Mouse (Mus musculus) CH12.LX (cell line): ENCODE results near the gene Dek.

Experiments used
- CTCF ChIP-seq, 2 experiments: IDR thresholded peaks in 1 of 2; conservative IDR thresholded peaks in 1 of 2; 2 replicates each; pipeline ENCODE4 v1.5.1; 2011 to 2012; ENCODE audit warnings: low read depth in 2 of 2, low read length in 2 of 2, improper control_type of control experiment in 1 of 2, inconsistent platforms in 1 of 2, mild to moderate bottlenecking in 1 of 2, moderate library complexity in 1 of 2
- EP300 ChIP-seq: IDR thresholded peaks from 2 replicates; pipeline ENCODE4 v1.6.1; 2011; ENCODE audit warnings: low read length, improper control_type of control experiment
- NRF1 ChIP-seq: IDR thresholded peaks from 2 replicates; pipeline ENCODE4 v1.6.1; 2014; ENCODE audit warnings: low read depth, mild to moderate bottlenecking, inconsistent platforms, low read length, improper control_type of control experiment, moderate library complexity
- RAD21 ChIP-seq: IDR thresholded peaks from 2 replicates; pipeline ENCODE4 v1.6.1; 2011; ENCODE audit warnings: low read depth, mild to moderate bottlenecking, low read length, improper control_type of control experiment, moderate library complexity

- no peak for TF ChIP-seq RAD21
- no peak for TF ChIP-seq EP300
- TF ChIP-seq NRF1, result no peak
- no peak for TF ChIP-seq CTCF (conservative IDR thresholded peaks at IDR 0.05 in 1 of 2, IDR thresholded peaks at IDR 0.05 in 1 of 2; ENCODE audit: low read depth in 2 of 2, low read length in 2 of 2)
Measured at GRCm38 (mm10) chr13:47111185-47111584, 5.2 kb upstream of the Dek start.
